Mouse (Mus musculus) retina, adult 2 months (tissue): ENCODE results near the gene Olfml2b.

ENCODE experiments used
- DNase-seq: peaks from one replicate; pipeline ENCODE4 v3.0.0-alpha.2; 2012; ENCODE audit warnings: low read depth, low spot score

The Olfml2b gene

DNA sequence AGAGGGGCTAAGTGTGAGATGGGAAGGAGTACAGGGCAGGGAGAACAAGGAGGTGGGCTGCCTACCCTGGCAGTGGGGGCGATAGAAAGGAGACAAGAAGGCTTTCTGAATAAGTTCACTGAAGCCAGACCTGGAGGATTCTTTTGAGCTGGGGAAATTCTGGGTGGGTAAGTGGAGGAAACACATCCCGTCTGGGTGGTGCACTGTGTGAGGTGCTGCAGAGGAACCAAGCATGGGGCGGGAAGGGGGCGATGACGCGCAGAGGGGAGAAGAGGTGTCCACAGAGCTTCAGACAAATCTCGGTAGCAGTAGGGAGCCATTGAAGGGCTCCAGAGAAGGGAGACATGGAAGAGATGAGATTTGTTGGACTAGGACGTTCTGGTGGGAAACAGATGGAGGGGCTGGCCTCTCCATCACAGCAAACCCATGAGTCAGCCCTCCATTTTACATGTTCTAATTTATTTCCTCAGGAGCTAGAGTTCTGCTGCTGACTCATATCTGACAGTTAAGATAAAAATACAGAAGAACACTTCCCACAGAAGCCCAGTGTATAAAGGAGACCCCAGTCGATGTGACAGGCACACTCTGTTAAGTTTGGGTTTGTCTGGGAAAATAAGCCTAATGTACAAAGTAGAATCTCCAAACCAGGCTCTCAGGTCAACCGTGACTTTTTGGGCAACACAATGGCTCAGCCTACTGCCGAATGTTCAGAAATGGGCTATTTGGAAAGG lies 87.7 kb downstream of the Olfml2b start:
- DNase-seq = no peak
